Mouse (Mus musculus): ENCODE measurements at regions not wholly inside any gene's neighbourhood (a gene's known extent, or its start where the extent isn't known, plus 50 kb on each side); places are given as distances from the start of the nearest gene placed in this dataset.

DNA sequence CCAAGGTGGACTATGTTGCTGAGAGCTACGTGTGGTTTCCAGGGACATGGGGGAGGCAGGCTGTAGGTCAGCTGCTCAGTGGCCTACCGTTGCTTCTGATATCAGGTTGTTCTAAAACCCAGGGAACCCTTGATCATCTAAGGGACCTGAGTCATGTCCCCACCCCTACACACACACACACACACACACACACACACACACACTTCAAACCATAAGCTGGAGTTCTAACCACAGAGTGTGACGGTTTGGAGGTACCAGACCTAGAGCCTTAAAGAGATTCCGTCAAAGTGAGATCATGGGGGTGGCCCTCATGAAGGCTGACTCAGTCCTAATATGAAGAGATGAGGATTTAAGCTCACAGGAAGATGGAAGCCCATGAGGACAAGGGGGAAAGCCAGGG lies 130.8 kb upstream of the Id2 start:
- TF ChIP-seq FLI1 (IDR thresholded peaks at IDR 0.05; ENCODE audit: low read length) = no peak
- TF ChIP-seq GATA1 (IDR thresholded peaks at IDR 0.05; ENCODE audit: borderline replicate concordance, low read length) = no peak

All from megakaryocyte, embryonic 14.5 days (primary cell).